Mouse (Mus musculus) erythroblast, embryonic 14.5 days (primary cell): ENCODE data around the gene Them7.

Source experiments
- GATA1 ChIP-seq: IDR thresholded peaks from 2 replicates; pipeline ENCODE4 v1.6.1; 2012; ENCODE audit warnings: low read length, inconsistent platforms, mixed read lengths
- TAL1 ChIP-seq: IDR thresholded peaks from 3 replicates; pipeline ENCODE4 v1.6.1; 2012; ENCODE audit warnings: low read length, inconsistent platforms, mixed read lengths

GRCm38 (mm10) chr2:105391414-105391784 is 167.3 kb downstream of the Them7 start:
- TF ChIP-seq TAL1 (no peak), GATA1 (no peak)
